Mouse (Mus musculus): Measurements from ENCODE around the gene Rgs1. TPM values are rescaled to one million over a fixed set of nuclear protein-coding genes. Genes with fewer than 3 reads are reported as not detected.

Rgs1 gene
- polyA plus RNA-seq (2017; shearing (Covaris generic)): 100 to 1,000 TPM; 666 to 670 TPM

DNA sequence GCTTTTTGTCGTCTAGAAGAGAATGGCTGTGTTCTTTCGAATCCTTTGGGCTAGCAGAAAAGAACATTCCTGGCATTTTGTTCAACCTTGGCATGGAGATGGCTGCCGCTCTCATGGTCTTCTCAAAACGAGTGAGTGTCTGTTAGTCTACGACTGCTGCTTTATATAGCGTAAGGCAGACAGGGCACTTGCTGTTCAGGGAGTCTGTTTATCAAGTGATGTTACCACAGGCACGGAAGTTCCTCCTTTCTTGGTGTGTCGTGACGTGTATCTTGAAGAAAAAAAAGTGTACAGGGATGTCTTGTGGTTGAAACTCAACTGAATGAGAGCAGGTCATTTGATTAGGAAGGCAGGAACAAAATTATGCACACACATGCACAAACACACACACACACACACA, at the start of gene Rgs1:
Gene Rgs1 (minus strand): TSS at position 320 of the 400 bp plus-strand sequence.
- ATAC-seq: peak; percentile 89

DNA sequence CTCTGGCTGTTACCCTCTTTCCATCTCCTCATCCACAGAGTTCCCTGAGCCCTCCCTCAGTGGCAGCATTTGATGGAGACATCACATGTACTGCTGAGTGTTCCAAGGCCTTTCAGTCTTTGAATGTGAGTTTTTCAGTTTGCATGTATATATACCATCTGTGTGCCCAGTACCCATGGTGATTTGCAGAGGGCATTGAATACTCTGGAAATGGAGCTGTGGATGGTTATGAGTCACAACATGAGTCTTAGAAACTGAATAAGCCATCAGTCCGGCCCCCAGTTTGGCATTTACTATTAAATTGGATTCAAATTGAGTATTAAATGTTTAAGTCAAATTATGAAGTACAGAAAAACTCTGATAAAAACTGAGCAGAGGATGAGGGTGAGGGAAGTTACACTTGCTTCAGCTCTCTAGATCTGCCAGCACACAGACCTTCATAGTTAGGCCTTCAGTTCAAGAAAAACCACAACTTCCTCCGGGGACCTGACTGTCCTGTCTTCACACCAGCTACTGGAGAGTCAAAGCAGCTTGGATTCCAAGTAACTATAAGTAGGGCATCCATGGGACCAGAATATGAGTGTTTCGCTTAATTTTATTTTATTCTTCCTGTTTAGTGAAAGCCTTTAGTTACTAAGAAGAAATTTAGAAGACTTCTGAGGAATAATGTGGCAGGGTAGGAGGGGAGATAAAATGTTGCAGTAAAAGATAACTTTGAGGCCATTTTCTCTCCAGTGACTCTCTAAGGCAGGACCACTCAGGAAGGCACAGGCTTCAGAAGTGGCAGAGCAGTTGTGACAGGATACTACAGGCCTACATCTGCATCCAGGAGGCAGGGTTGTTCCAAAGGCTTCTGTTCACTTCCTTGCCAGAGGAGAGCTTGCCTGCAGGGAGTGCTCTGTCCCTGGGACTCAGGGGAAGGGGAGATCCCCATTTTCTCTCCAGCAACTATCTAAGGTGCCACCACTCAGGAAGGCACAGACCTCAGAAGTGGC, 34.3 kb upstream of the Rgs1 start:
- peak; percentile 91 for ATAC-seq

DNA sequence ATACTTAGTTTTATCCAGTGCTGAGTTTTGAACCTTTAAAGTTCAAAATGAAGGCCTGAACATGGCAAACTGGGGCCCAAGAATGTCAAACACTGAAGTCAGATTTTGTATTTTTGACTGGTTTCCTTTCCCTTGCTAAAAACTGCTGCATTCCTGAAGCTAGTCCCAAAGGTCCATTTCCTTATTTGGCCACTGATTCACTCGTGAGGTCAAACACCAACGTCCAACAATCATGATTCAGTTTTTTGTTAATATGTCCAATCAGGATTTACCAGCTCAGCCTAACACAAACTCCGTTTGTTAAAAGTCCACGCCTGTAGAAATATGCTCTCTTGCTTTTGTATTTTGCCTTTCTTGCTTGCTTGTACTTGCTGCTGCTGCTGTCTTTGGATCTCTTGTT, 31.0 kb upstream of the Rgs1 start:
- ATAC-seq: no peak

DNA sequence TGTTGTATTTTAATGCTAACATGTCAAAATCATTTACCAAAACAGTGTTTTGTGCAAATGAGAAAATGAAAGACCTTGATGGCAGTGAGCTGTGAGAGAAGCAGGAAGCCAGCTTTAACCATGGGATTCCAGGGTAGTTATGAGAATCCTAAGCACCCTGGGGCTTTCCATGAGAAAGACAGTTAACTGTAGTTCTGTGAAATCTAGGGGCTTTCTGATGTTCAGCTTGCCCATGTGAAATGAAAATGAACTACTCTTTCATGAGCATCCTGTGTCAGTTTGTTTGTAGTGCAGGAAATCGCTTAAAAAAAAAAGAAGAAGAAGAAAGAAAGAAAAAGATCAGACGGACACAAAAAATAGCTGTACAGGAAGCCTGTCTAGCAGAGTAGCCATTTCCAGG, 23.9 kb upstream of the Rgs1 start:
- peak; percentile 91 for ATAC-seq

DNA sequence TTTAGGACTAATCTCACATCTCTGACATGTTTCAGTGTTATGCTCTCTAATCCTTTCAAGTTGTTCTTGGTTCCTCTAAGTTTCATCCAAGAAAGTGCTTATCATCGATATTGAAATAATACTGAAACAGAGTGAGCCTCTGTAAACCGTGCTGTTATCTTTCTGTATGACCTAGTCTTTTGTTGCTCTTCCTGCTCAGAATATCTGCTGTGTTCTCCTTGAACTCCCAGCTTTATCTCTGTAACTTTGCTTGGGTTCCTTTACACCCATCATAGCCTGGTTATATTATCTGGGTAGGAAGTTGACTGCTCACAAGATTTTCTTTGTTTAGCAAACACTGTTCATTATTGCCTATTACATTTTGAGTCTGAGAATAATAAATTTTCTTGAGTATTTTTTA, 20.1 kb upstream of the Rgs1 start:
- ATAC-seq: no peak

DNA sequence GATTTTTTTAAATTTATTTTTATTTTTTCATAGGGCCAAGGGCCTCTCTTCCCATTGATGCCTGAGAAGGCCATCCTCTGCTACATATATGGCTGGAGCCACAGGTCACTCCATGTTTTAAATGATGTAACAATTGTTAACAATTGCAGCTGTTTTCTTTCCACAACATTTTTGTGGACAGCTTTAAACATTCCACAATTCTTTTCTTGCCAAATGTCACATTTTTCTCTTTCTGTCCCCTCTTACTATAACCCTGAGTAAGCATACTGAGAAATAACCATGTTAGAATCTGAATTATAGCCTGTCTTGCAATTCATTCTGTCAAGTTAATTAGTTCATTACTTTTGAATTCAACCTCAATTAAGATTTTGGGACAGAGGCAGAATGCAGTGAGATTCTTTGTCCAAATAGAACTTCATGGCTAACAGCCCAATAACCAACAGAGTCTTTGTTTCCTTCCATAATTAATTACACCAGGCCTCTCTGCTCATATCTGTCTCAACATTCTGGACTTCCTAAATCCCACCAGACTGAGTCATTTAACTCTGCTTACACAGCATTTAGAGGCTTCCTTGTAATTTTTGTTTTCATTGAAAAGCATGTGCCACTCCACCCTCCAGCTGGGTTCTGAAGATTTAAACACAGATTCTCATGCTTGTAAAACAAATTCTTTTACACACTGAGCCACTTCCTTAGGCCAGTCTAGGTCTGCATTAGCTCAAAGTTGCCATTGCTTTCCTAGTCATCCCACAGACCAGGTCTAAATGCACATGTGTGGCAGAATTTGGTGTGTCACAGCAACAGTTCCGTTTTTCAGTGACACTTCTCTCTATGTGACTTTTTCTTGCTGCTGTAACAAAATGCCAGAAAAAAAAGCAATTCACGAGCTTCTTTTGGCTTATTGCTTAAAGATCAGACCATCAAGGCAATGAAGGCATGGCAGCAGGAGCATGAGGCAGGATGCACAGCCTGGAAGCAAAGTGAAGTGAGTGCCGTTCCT, 18.7 kb upstream of the Rgs1 start:
- ATAC-seq: no peak

DNA sequence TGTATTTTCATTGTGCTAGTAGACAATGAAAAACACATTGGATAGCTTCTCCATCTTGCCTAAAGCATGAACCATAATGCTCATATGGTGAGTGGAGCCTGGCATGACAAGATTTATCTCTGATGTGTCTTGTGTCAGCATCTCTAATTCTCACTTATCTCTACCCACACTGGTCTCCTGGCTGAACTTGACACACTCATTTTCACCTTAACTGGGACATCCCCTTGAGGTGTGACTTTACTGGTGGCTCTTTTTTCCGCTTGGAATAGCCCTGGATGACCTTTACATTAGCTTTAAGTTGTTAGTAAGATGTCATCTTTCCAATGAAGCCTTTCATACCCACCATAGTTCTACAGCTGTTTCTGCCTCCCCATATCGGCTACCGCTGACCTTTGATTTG, 15.0 kb upstream of the Rgs1 start:
- peak; percentile 52 for ATAC-seq

DNA sequence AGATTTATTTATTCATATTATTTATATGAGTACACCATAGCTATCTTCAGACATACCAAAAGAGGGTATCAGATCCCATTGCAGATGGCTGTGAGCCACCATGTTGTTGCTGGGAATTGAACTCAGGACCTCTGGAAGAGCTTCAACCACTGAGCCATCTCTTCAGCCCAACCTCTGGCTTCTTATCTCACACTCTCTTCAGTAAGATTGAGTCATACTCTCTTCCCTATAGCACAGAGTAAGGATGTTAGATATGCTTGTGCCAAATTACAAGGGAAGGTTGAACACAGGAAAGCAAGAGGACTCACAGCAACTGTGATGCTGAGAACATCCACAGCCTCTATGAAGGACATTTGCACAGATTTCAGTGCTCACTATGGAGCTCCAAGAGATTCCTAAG, 13.0 kb upstream of the Rgs1 start:
- no peak for ATAC-seq

DNA sequence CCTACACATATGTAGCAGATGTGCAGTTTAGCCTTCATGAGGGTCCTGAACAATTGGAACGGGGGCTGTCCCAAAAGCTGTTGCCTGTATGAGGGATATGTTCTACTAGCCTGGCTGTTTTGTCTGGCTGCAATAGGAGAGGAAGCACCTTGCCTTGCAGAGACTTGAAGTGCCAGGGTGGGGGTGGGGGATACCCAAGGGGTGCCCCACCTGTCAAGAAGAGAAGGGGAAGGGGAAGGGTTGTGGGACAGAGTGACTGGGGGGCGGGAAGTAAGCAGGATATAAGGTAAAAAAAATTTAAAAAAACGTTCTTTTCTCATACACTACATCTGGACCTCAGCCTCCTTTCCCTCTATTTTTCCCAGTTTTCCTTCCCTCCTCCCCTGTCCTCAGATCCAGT, 9.7 kb upstream of the Rgs1 start:
- peak; percentile 4 for ATAC-seq

DNA sequence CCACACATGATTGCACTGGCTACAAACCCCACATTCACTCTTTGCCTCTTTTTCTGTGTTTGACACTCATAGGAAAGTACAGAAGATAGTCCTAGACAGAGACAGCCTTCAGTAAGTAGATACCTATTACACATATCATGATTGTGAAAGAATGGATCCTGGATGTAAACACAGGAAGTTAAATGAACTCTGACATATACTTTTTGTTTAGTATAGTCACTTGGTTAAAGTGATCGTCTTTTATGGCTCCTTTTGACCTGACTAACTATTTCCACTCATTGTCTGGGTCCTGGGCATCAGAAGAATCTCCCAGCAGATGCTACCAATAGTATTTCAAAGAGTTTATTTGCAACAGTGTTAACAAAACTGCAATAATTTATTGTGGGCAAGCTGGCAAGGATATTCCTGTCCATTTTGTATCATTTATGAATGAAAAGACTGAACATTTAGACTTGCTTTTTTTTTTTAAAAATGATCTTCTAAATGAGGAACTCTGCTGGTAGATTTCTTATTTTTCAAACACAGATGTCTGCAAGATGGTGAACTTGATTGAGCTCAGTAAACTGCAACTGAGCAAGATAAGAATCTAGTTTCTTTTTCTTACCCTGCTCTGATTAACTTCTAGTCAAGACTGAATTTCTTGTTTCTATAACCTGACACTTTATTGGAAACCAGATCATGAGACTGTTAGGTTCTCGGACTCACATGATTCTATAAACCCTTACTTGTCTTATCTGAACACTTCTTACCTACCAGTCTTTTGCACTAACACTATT, 7.7 kb upstream of the Rgs1 start:
- peak; percentile 75 for ATAC-seq

DNA sequence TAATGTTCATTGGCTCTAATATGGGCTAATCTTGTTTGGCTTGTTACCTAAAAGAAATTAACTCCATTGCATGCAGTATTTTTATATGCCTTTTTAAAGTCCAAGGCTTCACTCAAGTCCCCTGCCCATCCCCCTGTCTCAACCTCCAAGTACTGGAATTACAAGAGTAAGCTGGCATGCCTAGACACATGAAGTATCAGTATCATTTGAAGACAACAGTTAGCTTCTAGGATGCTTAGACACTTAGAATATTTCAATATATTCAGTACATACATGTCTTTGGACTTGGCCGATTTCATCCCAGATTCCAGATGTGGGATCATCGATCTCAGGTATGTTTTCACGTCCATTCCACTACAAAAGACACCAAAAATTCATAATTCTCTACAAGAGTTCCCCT, 836 bp downstream of the Rgs1 start:
- ATAC-seq: no peak

DNA sequence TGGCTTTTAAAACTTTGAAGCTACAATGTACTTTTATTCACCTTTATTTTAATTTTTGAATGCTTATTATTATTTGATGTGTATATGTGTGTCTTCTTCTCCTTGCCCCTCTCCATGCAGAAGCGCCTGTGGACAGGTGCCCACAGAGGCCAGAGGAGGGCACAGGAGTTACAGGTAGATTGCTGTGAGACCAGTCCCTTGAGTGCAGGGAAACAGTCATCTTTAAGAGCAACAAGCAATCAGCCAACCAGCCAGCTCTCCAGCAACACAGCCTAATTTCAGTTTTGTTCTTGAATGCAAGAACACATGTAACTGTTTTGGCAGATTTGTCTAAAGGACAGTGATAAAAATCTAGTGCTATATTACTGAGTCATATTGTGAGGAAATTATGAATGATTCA, 1.7 kb downstream of the Rgs1 start:
- ATAC-seq: no peak

DNA sequence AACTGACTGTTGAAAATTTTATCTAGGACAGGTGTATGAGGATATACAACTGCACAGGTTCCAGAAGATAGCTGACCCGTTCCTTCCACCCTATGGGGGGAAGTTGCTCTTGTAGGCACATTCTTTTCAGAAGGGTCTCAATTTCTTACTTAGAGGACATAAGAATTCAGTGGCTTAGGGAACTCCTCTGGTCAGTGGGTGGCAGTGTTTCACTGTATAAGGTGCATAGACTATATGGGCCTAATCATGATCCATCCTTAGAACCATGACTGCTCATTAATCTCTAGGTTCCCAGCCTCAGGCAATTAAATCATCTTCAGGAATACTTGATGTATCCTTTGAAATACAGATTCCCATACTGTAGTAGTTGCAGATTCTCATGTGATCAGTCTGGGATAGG, 5.5 kb downstream of the Rgs1 start:
- peak; percentile 45 for ATAC-seq

DNA sequence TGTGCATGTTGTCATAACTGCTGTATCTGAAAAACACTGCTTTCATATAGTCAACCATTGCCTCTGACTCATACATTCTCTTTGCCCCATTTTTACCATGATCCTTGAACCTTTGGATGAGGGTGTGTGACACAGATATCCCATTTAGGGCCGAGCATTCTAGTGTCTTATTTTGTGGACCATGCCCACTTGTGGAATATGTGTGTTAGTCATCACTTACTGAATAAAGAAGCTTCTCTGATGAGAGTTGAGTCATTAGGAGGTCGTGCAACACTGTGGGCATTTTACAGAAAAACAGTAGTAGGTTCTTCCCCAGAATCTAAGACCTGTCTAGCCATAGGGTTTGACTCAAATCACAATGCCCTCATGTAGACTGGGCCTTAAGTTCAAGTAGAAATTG, 9.8 kb downstream of the Rgs1 start:
- no peak for ATAC-seq

DNA sequence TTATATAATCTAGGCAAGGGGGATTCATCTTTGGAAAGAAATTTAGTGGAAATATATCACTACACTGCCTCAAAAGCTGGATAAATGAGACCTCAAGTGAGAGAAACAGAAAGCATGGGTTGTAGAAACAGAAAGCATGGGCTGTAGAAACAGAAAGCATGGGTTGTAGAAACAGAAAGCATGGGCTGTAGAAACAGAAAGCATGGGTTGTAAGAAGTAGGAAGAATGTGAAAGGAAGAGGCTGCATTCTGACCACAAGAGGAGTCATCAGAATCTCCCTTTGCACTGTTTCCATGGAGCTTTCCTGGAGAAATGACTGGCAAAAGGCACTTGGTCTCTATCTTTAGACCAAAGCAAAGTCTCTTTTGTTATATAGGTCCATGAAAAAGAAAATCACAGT, 33.8 kb downstream of the Rgs1 start:
- peak; percentile 90 for ATAC-seq

DNA sequence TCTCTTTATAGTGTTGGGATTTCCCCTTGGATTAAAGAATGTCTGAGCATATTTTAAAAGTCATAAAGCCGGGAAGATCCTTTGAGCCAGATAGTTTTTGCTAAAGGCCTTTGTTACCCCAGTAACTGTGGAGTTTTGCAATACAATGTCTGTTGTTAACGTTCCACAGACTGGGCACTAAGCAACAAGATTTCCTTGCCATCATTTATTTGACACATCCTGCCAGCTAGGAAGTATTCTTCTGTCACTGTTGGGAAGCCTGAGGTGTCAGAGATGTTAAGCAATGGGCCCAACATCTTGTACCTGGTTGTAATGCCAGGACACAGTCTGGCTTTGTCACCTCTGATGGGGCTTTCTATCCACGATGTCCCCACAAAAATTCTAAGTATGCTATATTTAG, 38.1 kb downstream of the Rgs1 start:
- no peak for ATAC-seq

DNA sequence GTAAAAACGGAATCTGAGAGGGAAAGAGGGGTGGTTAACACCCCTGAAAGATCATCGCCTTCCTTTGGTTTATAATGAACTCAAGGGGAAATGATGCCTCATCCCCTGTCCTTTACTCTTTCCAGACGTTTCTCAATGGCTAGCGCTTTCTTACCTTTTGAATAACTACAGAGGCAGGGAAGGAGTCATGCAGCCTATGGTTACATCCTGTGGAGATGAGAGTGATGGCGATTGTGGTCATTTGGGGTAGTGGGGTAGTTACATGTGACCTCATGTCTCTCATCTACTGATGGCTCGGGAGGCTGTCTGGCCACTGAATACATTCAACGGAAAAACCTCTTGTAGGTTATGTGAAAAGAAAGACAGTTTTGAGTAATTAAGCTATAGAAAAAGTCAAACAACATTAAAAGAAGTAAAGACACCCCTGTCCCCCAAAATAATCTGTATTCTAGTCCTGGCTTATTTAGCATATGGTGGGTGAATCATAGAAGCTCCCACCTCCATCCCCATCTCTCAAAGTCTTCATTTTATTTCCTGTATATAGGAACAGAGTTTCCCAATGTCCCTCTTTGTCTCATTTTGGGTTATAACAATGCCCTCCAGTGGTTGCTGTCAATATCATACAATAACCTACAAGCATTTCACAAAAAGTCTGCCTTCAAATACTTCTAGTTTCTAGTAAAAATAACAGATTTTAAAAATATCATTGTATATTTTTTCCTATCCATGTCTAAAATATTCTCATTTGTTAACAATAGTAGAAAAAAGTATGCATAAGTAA, 42.6 kb downstream of the Rgs1 start:
- ATAC-seq: no peak

DNA sequence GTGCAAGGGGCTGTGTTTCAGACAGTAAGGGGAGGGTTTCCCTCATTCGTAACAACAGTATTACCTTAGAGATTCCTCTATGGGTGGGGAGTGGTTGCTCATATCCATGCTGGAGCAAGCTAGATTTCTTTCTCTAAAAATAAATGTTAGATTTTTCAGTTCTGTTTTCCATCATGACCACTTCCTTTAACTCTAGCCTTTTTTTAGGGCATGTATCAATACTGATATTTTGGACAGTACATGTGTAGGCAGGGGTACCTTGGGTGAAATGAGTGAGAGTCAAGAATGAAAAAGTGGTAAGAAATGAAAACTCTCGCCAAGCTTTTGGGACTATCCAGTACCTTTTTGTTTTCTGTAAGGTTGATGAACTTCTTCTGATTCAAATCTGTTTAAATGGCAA, 44.3 kb downstream of the Rgs1 start:
- no peak for ATAC-seq

DNA sequence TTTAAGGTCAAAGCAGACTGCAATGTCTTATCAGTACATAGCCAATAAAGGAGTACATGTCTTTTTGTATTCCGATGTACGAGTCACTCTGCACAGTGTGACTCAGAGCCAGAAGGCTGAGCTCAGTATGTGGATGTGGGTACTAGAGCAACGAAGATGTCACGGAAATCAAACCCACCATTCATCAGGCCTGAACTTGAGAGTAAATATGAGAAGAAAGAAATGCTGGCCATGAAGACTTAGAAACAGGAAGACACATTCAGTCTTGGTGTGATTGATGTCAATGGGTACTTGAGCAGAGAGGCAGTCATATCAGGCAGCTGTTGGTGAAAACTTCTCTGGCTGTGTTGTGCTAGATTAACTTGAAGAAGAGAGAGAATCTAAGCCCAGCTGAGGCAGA, 46.1 kb downstream of the Rgs1 start:
- ATAC-seq: peak; percentile 78

DNA sequence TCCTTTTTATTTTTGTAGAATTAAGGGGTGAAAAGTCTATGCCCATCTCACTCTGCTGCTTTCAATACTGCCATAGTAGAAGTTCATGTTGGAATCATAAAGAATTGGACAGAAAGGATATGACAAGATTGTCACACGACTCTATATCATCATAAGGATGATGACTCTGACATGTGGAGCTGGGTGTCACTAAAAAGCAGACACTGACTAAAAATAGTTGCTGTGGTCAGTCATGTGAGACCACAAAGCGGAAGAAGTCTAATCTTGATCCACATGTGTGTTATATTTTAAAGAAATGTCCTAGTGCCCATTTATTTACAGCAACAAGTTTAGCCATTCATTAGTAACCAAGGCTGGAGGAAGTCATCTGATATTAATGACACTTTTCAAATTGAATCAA, 48.5 kb downstream of the Rgs1 start:
- no peak for ATAC-seq

DNA sequence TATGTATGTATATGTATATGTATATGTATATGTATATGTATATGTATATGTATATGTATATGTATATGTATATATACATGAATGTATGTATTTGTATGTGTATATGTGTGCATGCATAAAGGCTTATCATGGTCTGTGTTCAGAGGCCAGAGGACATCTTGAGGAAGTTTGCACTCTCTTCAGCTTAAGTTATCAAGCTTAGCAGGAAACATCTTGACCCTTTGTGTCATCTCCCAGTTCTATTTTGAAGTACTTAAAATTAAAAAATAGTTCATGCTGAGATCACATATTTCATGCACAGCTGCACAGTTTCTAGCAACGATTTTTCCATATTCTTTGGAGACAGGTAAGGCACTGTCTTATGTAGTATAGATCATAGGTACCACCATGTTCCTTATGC, 49.5 kb downstream of the Rgs1 start:
- no peak for ATAC-seq

DNA sequence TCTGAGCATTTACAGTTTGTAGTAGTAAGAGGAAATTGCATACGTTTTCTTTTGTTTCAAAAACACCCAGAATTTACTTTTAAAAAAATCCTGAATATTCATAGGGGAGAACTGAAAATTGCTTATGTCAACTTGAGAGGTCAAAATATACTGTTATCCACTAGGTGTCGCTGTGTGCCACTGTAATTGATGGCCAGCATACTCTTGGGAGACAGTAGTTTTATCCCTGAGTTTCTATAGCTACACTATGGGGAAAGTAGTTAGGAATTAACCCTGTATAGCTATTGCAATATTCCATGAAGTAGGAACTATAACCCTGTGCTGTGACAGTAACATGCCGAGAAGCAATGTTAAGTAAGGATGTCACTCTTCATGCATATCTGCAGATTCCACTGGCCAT, 51.4 kb downstream of the Rgs1 start:
- peak; percentile 71 for ATAC-seq

All from activated CD4-positive, CD25-positive, alpha-beta regulatory T cell, adult 4 months (primary cell).